Mouse (Mus musculus) embryonic facial prominence, embryonic 11.5 days (tissue): ENCODE data around the gene Znrd1as. TPM values are rescaled to one million over a fixed set of nuclear protein-coding genes. Genes with fewer than 3 reads are reported as not detected.

Source experiments
- ATAC-seq: fragments of 200-750 bp; cut with Nextera tagmentation; replicated peaks from 2 replicates; pipeline ENCODE4 v1.8.0; 2017; ENCODE audit warnings: low read depth; ENCODE audit not compliant: insufficient number of reproducible peaks, low FRiP score, low TSS enrichment
- DNase-seq: peaks from one replicate; pipeline ENCODE4 v3.0.0-alpha.2; 2015; ENCODE audit warnings: low spot score
- H3K27ac ChIP-seq: fragments of 300-500 bp; sonication (generic); replicated peaks from 2 replicates; pipeline ENCODE4 v1.5.1; 2014; ENCODE audit warnings: mild to moderate bottlenecking, low read depth, low read length, control low read depth
- H3K27me3 ChIP-seq: fragments of 300-500 bp; sonication (generic); 2 replicates; pipeline ENCODE4 v1.6.1; 2014; ENCODE audit warnings: mild to moderate bottlenecking, low read length, moderate library complexity, mixed read lengths; ENCODE audit not compliant: control insufficient read depth, insufficient read depth
- H3K36me3 ChIP-seq: fragments of 300-500 bp; sonication (generic); replicated peaks from 2 replicates; pipeline ENCODE4 v1.6.1; 2014; ENCODE audit warnings: low read depth, mild to moderate bottlenecking, low read length, moderate library complexity, mixed read lengths; ENCODE audit not compliant: control insufficient read depth, insufficient read depth
- H3K4me1 ChIP-seq: fragments of 300-500 bp; sonication (generic); 2 replicates; pipeline ENCODE4 v1.6.1; 2014; ENCODE audit warnings: low read length, mixed read lengths; ENCODE audit not compliant: control insufficient read depth, insufficient read depth
- H3K4me2 ChIP-seq: fragments of 300-500 bp; sonication (generic); 2 replicates; pipeline ENCODE4 v1.6.1; 2014; ENCODE audit warnings: low read depth, mild to moderate bottlenecking, control low read depth, low read length, moderate library complexity
- H3K4me3 ChIP-seq: fragments of 300-500 bp; sonication (generic); 2 replicates; pipeline ENCODE4 v1.5.1; 2014; ENCODE audit warnings: low read depth, low read length, control low read depth
- H3K9ac ChIP-seq: fragments of 300-500 bp; sonication (generic); replicated peaks from 2 replicates; pipeline ENCODE4 v1.6.1; 2014; ENCODE audit warnings: mild to moderate bottlenecking, control low read depth, low read length
- H3K9me3 ChIP-seq: fragments of 300-500 bp; sonication (generic); replicated peaks from 2 replicates; pipeline ENCODE4 v1.6.1; 2016; ENCODE audit warnings: mild to moderate bottlenecking, low read length, inconsistent platforms, mixed read lengths; ENCODE audit not compliant: control insufficient read depth
- WGBS: fragments of 180-500 bp; shearing (Covaris S2); extraction: QIAGEN DNeasy Blood & Tissue Kit; methylation state at CpG from one replicate; pipeline ENCODE4 v1.1.7; 2014; 5-methylcytosine and 5-hydroxymethylcytosine counted together
- polyA plus RNA-seq: library from polyadenylated mRNA; unstranded; fragments of >200 nt; fragmentation: Nextera tagmentation; extraction: Ambion mirVana; gene quantifications from 2 replicates; pipeline ENCODE4 v1.2.1, GENCODE M21; 2014

Gene Znrd1as
- polyA plus RNA-seq, 1 experiment from 2014 or later, result 9.3 TPM

- ATAC-seq (no peak), DNase-seq (no peak)
- peaks cover 8% of the 10 kb centered on the region for H3K4me1 ChIP-seq
- no peak overlapping the region for H3K9ac ChIP-seq
- no peaks in the 10 kb centered on the region for H3K9me3 ChIP-seq
- H3K27ac ChIP-seq, result no peak overlapping the region
- H3K27me3 ChIP-seq, result peaks cover 41% of the 10 kb centered on the region
- no peaks in the 10 kb centered on the region for H3K36me3 ChIP-seq
- 24% methylated on average over 5 of the region's 5 CpGs for WGBS
- H3K4me3 ChIP-seq, result no peak overlapping the region; the same call in 1 of the 2 replicates
- no peak overlapping the region for H3K4me2 ChIP-seq
These were observed 14.7 kb upstream of the Znrd1as start for GRCm38 (mm10) chr17:36943691-36944090.

- H3K27ac ChIP-seq, result no peak overlapping the region
- H3K36me3 ChIP-seq, result no peaks in the 10 kb centered on the region
- H3K9me3 ChIP-seq, result no peaks in the 10 kb centered on the region
- no peak overlapping the region for H3K4me3 ChIP-seq
- peaks cover 41% of the 10 kb centered on the region for H3K27me3 ChIP-seq
- peaks cover 8% of the 10 kb centered on the region for H3K4me1 ChIP-seq
- H3K9ac ChIP-seq, result no peak overlapping the region
- no peak for ATAC-seq
- H3K4me2 ChIP-seq, result no peak overlapping the region
- WGBS, result 21% methylated on average over 9 of the region's 9 CpGs
- peak; percentile 26 for DNase-seq
These were observed 14.1 kb upstream of the Znrd1as start for GRCm38 (mm10) chr17:36944121-36944775.

GRCm38 (mm10) chr17:36947051-36947819 is 11.2 kb upstream of the Znrd1as start:
- peak overlapping the region; percentile 48 for H3K4me3 ChIP-seq
- H3K4me2 ChIP-seq, result peak overlapping the region; percentile 97
- DNase-seq (peak; percentile 64), ATAC-seq (peak; percentile 51)
- 1% methylated on average over 61 of the region's 62 CpGs for whole genome bisulfite sequencing
- no peaks in the 10 kb centered on the region for H3K36me3 ChIP-seq
- no peaks in the 10 kb centered on the region for H3K9me3 ChIP-seq
- peaks cover 36% of the 10 kb centered on the region for H3K27me3 ChIP-seq
- peaks cover 8% of the 10 kb centered on the region for H3K4me1 ChIP-seq
- H3K9ac ChIP-seq, result peak overlapping the region; percentile 68
- H3K27ac ChIP-seq, result no peak overlapping the region

GRCm38 (mm10) chr17:36948286-36948685 is 10.1 kb upstream of the Znrd1as start:
- no peaks in the 10 kb centered on the region for H3K9me3 ChIP-seq
- H3K36me3 ChIP-seq, result no peaks in the 10 kb centered on the region
- H3K27me3 ChIP-seq, result peaks cover 26% of the 10 kb centered on the region
- no peak overlapping the region for H3K27ac ChIP-seq
- no peaks in the 10 kb centered on the region; the same call in 1 of the 2 replicates for H3K4me1 ChIP-seq
- H3K4me2 ChIP-seq, result no peak overlapping the region
- DNase-seq (no peak), ATAC-seq (no peak)
- no peak overlapping the region for H3K9ac ChIP-seq
- H3K4me3 ChIP-seq, result no peak overlapping the region
- WGBS, result 82% methylated on average over 1 of the region's 1 CpGs

- Histone ChIP-seq H3K36me3 (no peaks in the 10 kb centered on the region), H3K27ac (no peak overlapping the region), H3K27me3 (peaks cover 17% of the 10 kb centered on the region), H3K4me2 (no peak overlapping the region), H3K4me1 (no peaks in the 10 kb centered on the region), H3K9me3 (no peaks in the 10 kb centered on the region), H3K4me3 (no peak overlapping the region), H3K9ac (no peak overlapping the region)
- DNase-seq (no peak), ATAC-seq (no peak)
- 92% methylated on average over 8 of the region's 8 CpGs for WGBS
These were observed 9.1 kb upstream of the Znrd1as start for GRCm38 (mm10) chr17:36949265-36949664.

- no peaks in the 10 kb centered on the region for H3K9me3 ChIP-seq
- no peaks in the 10 kb centered on the region for H3K4me1 ChIP-seq
- ATAC-seq (peak; percentile 93), DNase-seq (peak; percentile 99)
- no peaks in the 10 kb centered on the region for H3K36me3 ChIP-seq
- peak within 1 kb of the TSS; percentile 70 for H3K9ac ChIP-seq
- peak within 1 kb of the TSS; percentile 73 for H3K4me3 ChIP-seq
- H3K27me3 ChIP-seq, result peaks cover 2% of the 10 kb centered on the region; the same call in 1 of the 2 replicates
- H3K4me2 ChIP-seq, result peak within 1 kb of the TSS; percentile 61
- H3K27ac ChIP-seq, result peak within 1 kb of the TSS; percentile 47; the same call in 1 of the 2 replicates
- 2% methylated on average over 36 of the region's 36 CpGs for WGBS
These were observed 7.1 kb upstream of the Znrd1as start, which contains the start of gene Ppp1r11 for GRCm38 (mm10) chr17:36950981-36951947. Ppp1r11 (minus strand) TSS chr17:36951741.

DNA sequence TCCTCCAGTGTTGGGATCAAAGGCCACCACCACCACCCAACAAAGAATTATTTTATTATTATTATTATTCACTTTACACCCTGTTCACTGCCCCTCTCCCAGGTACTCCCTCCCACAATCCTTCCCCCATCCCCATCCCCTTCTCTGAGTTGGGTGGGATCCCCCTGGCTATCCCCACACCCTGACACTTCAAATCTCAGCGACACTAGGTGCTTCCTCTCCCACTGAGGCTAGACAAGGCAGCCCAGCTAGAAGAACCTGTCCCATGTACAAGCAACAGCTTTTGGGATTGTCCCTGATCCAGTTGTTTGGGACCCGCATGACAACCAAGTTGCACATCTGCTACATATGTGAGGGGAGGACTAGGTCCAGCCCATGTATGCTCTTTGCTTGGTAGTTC is 5.8 kb upstream of the Znrd1as start:
- Histone ChIP-seq H3K4me1 (no peaks in the 10 kb centered on the region), H3K4me3 (no peak overlapping the region), H3K27me3 (no peaks in the 10 kb centered on the region), H3K9ac (no peak overlapping the region), H3K36me3 (no peaks in the 10 kb centered on the region), H3K9me3 (no peaks in the 10 kb centered on the region), H3K27ac (no peak overlapping the region), H3K4me2 (no peak overlapping the region)
- 93% methylated on average over 2 of the region's 2 CpGs for WGBS
- DNase-seq (no peak), ATAC-seq (no peak)
